Mouse (Mus musculus) erythroblast, embryonic 14.5 days (primary cell): ENCODE results near the gene Comp.

Experiments used
- GATA1 ChIP-seq: IDR thresholded peaks from 2 replicates; pipeline ENCODE4 v1.6.1; 2012; ENCODE audit warnings: low read length, inconsistent platforms, mixed read lengths
- TAL1 ChIP-seq: IDR thresholded peaks from 3 replicates; pipeline ENCODE4 v1.6.1; 2012; ENCODE audit warnings: low read length, inconsistent platforms, mixed read lengths

DNA sequence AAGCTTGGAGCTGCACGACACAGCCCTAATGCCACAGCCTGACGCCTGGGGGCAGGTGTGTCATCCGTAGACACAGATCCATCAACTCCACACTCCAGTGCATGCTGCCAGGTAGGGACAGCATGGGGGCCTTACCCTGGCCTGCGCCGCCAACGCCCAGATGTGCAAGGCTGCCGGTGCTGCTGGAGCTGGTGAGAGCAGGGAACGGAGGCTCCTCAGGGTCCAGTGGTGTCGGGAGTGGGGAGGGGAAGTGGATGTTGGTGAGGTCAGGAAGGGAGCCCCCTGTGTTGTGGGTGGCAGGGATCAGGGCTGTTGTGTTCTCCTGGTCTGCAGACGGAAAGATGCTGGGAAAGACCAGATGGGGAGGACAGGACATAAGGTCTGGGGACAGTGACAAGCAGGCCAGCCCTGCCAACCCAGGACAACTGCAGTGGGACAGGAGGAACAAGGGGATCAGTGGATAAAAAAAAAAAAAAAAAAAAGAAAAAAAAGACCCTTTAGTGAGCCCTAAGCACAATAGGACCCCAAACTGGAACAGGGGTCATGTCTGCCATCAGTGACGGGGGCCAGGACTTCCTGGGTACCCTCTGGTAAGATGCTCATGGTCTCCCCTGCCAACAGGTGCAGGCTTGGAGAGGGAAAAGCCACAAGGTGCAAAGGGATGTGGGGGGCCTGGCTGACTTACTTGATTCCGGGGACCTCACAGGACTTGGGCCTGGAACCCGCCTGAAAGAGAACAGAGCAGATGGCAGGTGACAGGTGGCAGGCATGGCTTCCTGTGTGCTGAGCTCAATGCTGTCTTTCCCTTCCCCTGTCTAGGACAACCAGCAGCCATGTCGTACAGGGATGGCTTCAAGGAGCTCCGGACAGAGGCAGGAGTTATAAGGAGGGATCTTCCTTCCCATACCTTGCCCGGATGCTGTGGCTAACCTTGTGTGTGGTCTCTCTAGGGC, 24.5 kb downstream of the Comp start:
- no peak for TF ChIP-seq TAL1
- no peak for TF ChIP-seq GATA1
